Mouse (Mus musculus) kidney, adult 2 months (tissue): Measurements from ENCODE around the gene Gpr19.

Source experiments
- CTCF ChIP-seq: fragments of 200-500 bp; conservative IDR thresholded peaks from 2 replicates; pipeline ENCODE4 v1.5.1; 2011; ENCODE audit warnings: low read depth, mild to moderate bottlenecking, control low read depth, low read length, moderate library complexity, mixed read lengths; ENCODE audit not compliant: insufficient read depth, insufficient read length
- POLR2A ChIP-seq: fragments of 200-500 bp; IDR thresholded peaks from one replicate; pipeline ENCODE4 v1.6.1; 2011; ENCODE audit warnings: low read depth, low read length, control low read depth

DNA sequence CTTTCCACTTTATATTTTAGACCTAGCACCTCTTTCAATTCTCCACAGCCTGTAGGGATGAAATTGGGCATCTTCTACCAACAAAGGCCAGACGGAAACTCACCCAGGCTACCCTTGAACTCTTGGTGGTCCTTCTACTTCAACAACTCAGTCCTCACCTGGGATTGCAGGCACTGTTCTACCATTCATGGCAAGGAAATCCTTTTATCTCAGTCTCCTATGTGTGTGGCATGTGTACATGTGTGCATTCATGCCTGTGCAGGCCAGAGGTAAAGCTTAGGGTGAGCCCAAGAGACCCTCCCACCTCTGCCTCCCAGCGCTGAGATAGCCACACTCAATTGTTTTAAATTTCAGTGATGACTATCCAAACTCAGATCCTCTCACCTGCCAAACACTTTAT, 12.9 kb downstream of the Gpr19 start:
- TF ChIP-seq POLR2A, result no peak
- no peak for TF ChIP-seq CTCF
